In the genomic region with DNA sequence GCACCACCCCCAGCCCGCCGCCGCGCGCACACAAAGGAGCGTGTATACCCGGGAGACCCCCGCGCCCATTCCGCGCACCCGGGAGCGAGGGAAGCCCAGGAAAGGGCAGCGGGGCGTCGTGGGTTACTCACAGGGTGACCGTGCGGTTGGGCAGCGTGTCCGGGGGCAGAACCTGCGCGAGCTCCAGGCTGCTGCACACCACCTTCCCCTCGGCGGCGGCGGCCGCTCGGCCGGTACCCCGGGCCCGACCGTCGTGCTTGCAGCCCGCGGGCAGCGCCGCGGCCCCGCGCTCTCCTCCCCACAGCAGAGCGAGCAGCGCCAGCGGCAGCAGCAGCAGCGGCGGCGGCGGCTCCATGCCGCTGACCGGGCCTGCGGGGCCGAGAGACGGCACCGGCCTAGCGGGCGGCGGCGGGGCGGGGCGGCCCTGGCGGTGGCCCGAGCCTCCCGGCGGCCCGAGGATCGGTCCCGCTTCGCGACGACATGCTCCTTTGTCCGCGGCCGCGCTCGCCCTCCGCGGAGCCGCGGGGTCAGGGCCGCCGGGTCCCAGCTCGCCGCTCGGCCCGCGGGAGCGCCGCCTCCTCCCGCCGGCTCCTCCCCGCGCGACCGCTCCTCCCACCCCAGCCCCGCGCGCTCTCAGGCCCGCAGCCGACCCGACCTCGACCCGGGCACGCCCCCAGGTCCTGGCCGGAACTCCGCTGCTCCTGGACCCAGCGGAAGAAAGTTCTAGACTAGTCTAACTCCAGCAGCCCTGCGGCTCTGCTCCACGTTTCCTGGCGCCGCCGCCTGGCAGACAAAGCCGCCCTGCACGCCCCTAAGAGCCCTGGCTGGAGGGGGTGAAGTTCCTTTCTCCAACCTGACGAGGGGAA, we compare ENCODE assay signal across 7 mouse cellular contexts. TPM values are rescaled to one million over a fixed set of nuclear protein-coding genes. Genes with fewer than 3 reads are reported as not detected.
A peak's percentile ranks its signal among the peaks of the same experiment; 100 is the strongest.
DNase-seq lines count a peak whose midpoint lies in the region; ATAC-seq and TF ChIP-seq lines count a peak whose summit lies in the region.

TSS of gene Adgra3 (minus strand) at position 586 of the 866 bp plus-strand sequence.

- peak; percentile 92 for DNase-seq in adrenal gland, postnatal 10 days
- DNase-seq in embryo, embryonic 10 days (ENCODE audit: low spot score), result peak; percentile 82
- DNase-seq in gastrocnemius, postnatal 10 days, result peak; percentile 82
- DNase-seq in hindbrain, postnatal 0 days (ENCODE audit: low spot score), result peak; percentile 67
- DNase-seq in left cerebral cortex, postnatal 36 days (ENCODE audit: low spot score in 2 of 2), result peak; percentile 42 to 49
- peak; percentile 77 for DNase-seq in mesoderm, embryonic 11.5 days (ENCODE audit: low read depth, low spot score)
- DNase-seq in spleen, adult 18-20 months, result peak; percentile 16 to 38

- peak within 1 kb of the TSS; percentile 88 for H3K4me3 ChIP-seq in hindbrain, postnatal 0 days (ENCODE audit: low read length)

- H3K36me3 ChIP-seq in hindbrain, postnatal 0 days (ENCODE audit: insufficient read depth, low read length), result no peaks in the 10 kb centered on the region

- intact Hi-C loops in left cerebral cortex, postnatal 36 days (cut with DNase I), result no loop called here

- peak within 1 kb of the TSS; percentile 94 for H3K4me2 ChIP-seq in hindbrain, postnatal 0 days (ENCODE audit: low read depth, low read length)

- H3K4me1 ChIP-seq in hindbrain, postnatal 0 days (ENCODE audit: insufficient read depth, low read length), result 0 out of 2 replicates have a peak, but pooled peaks cover 7% of the 10 kb centered on the region

- peak within 1 kb of the TSS; percentile 84 for H3K9ac ChIP-seq in hindbrain, postnatal 0 days (replicated peaks; ENCODE audit: low read length)

- 2% methylated on average over 106 of the region's 113 CpGs for WGBS in hindbrain, postnatal 0 days

- TF ChIP-seq CTCF in hindbrain, postnatal 0 days (IDR thresholded peaks at IDR 0.05; ENCODE audit: low read depth), result peak; percentile 34

- H3K27me3 ChIP-seq in hindbrain, postnatal 0 days (ENCODE audit: insufficient read depth, low read length), result no peaks in the 10 kb centered on the region

- H3K9me3 ChIP-seq in hindbrain, postnatal 0 days (ENCODE audit: low read length), result no peaks in the 10 kb centered on the region

- H3K27ac ChIP-seq in hindbrain, postnatal 0 days, result peak within 1 kb of the TSS; percentile 77; the same call in 1 of the 2 replicates

- peak; percentile 92 for ATAC-seq in hindbrain, postnatal 0 days

RNA-seq across cellular contexts. Expression of gene Adgra3, which starts in this region (rescaled TPM):
- total RNA-seq in adrenal gland, postnatal 10 days (2021), result 10 to 100 TPM; 33.2 to 36.7 TPM
- 10 to 100 TPM; 19.9 to 29.2 TPM for total RNA-seq in gastrocnemius, postnatal 10 days (2021)
- 42.0 and 47.2 TPM in 2 replicates for total RNA-seq in hindbrain, postnatal 0 days (2014; rRNA removed)
- polyA plus RNA-seq in hindbrain, postnatal 0 days (2015; fragmentation: Nextera tagmentation; extraction: Ambion mirVana), result 10.9 and 11.4 TPM in 2 replicates
- total RNA-seq in left cerebral cortex, postnatal 36 days (2021), result 10 to 100 TPM; 18.7 to 20.5 TPM

Comparison
In these comparisons a context has a peak if more than half of its experiments do, and no peak if none do; other contexts are left out.
1. Peak in every context shown above with its lines: DNase-seq, ATAC-seq, H3K4me3 ChIP-seq and H3K27ac ChIP-seq.
2. DNase-seq: peak in every context shown above with its lines; median percentile 92 in adrenal gland, postnatal 10 days; 82 in embryo, embryonic 10 days; 82 in gastrocnemius, postnatal 10 days; 77 in mesoderm, embryonic 11.5 days; 67 in hindbrain, postnatal 0 days; 46 in left cerebral cortex, postnatal 36 days; 27 in spleen, adult 18-20 months.